Mouse (Mus musculus): ENCODE data around the gene Atp6v0e. TPM values are rescaled to one million over a fixed set of nuclear protein-coding genes. Genes with fewer than 3 reads are reported as not detected.

The Atp6v0e gene
- polyA plus RNA-seq, 1 experiment from 2014 or later, result 271 TPM

GRCm38 (mm10) chr17:26676616-26677376 lies 13.8 kb downstream of the Atp6v0e start:
- WGBS, result 2% methylated on average over 23 of the region's 26 CpGs
- no peaks in the 10 kb centered on the region for H3K36me3 ChIP-seq (ENCODE audit: insufficient read depth, low read length)
- peak overlapping the region; percentile 76 for H3K4me2 ChIP-seq (replicated peaks; ENCODE audit: low read depth, low read length)
- peak overlapping the region; percentile 92 for H3K27ac ChIP-seq (ENCODE audit: low read length)
- ATAC-seq (ENCODE audit: low FRiP score, low TSS enrichment), result peak; percentile 87
- H3K4me3 ChIP-seq (ENCODE audit: low read length), result peak overlapping the region; percentile 94
- no peaks in the 10 kb centered on the region for H3K9me3 ChIP-seq (ENCODE audit: low read length)
- H3K9ac ChIP-seq (replicated peaks; ENCODE audit: low read length), result peak overlapping the region; percentile 91
- H3K27me3 ChIP-seq (ENCODE audit: insufficient read depth, low read length), result no peaks in the 10 kb centered on the region
- peaks cover 15% of the 10 kb centered on the region for H3K4me1 ChIP-seq (ENCODE audit: insufficient read depth, low read length)

- no peak for ATAC-seq (ENCODE audit: low FRiP score, low TSS enrichment)
- Histone ChIP-seq H3K4me1 (ENCODE audit: insufficient read depth, low read length) (peaks cover 15% of the 10 kb centered on the region), H3K4me2 (replicated peaks; ENCODE audit: low read depth, low read length) (peak overlapping the region; percentile 76; the same call in 1 of the 2 replicates), H3K27me3 (ENCODE audit: insufficient read depth, low read length) (no peaks in the 10 kb centered on the region), H3K9ac (replicated peaks; ENCODE audit: low read length) (no peak overlapping the region; the same call in 1 of the 2 replicates), H3K4me3 (ENCODE audit: low read length) (no peak overlapping the region), H3K36me3 (ENCODE audit: insufficient read depth, low read length) (no peaks in the 10 kb centered on the region), H3K27ac (ENCODE audit: low read length) (peak overlapping the region; percentile 74; the same call in 1 of the 2 replicates), H3K9me3 (ENCODE audit: low read length) (no peaks in the 10 kb centered on the region)
- 80% methylated on average over 7 of the region's 7 CpGs for whole genome bisulfite sequencing
These were observed 14.9 kb downstream of the Atp6v0e start for GRCm38 (mm10) chr17:26677711-26678637.

- no peak for ATAC-seq (ENCODE audit: low FRiP score, low TSS enrichment)
- no peak overlapping the region for H3K9ac ChIP-seq (replicated peaks; ENCODE audit: low read length)
- no peaks in the 10 kb centered on the region for H3K9me3 ChIP-seq (ENCODE audit: low read length)
- WGBS, result 96% methylated on average over 6 of the region's 6 CpGs
- no peak overlapping the region for H3K4me2 ChIP-seq (replicated peaks; ENCODE audit: low read depth, low read length)
- H3K4me3 ChIP-seq (ENCODE audit: low read length), result no peak overlapping the region
- peaks cover 9% of the 10 kb centered on the region; the same call in 1 of the 2 replicates for H3K36me3 ChIP-seq (ENCODE audit: insufficient read depth, low read length)
- no peak overlapping the region for H3K27ac ChIP-seq (ENCODE audit: low read length)
- H3K4me1 ChIP-seq (ENCODE audit: insufficient read depth, low read length), result peaks cover 11% of the 10 kb centered on the region
- H3K27me3 ChIP-seq (ENCODE audit: insufficient read depth, low read length), result no peaks in the 10 kb centered on the region
These were observed 18.2 kb downstream of the Atp6v0e start for GRCm38 (mm10) chr17:26681276-26681675.

- ATAC-seq (ENCODE audit: low FRiP score, low TSS enrichment), result no peak
- Histone ChIP-seq H3K9ac (replicated peaks; ENCODE audit: low read length) (no peak overlapping the region), H3K27ac (ENCODE audit: low read length) (no peak overlapping the region), H3K9me3 (ENCODE audit: low read length) (no peaks in the 10 kb centered on the region), H3K27me3 (ENCODE audit: insufficient read depth, low read length) (no peaks in the 10 kb centered on the region), H3K4me1 (ENCODE audit: insufficient read depth, low read length) (no peaks in the 10 kb centered on the region), H3K36me3 (ENCODE audit: insufficient read depth, low read length) (peaks cover 9% of the 10 kb centered on the region; the same call in 1 of the 2 replicates), H3K4me2 (replicated peaks; ENCODE audit: low read depth, low read length) (no peak overlapping the region), H3K4me3 (ENCODE audit: low read length) (no peak overlapping the region)
- 83% methylated on average over 17 of the region's 17 CpGs for WGBS
These were observed 23.4 kb downstream of the Atp6v0e start for GRCm38 (mm10) chr17:26686334-26687000.

- ATAC-seq (ENCODE audit: low FRiP score, low TSS enrichment), result no peak
- Histone ChIP-seq H3K9ac (replicated peaks; ENCODE audit: low read length) (no peak overlapping the region), H3K9me3 (ENCODE audit: low read length) (no peaks in the 10 kb centered on the region), H3K4me2 (replicated peaks; ENCODE audit: low read depth, low read length) (no peak overlapping the region), H3K36me3 (ENCODE audit: insufficient read depth, low read length) (peaks cover 8% of the 10 kb centered on the region; the same call in 1 of the 2 replicates), H3K4me1 (ENCODE audit: insufficient read depth, low read length) (no peaks in the 10 kb centered on the region; the same call in 1 of the 2 replicates), H3K27ac (ENCODE audit: low read length) (no peak overlapping the region), H3K27me3 (ENCODE audit: insufficient read depth, low read length) (no peaks in the 10 kb centered on the region), H3K4me3 (ENCODE audit: low read length) (no peak overlapping the region)
- 78% methylated on average over 8 of the region's 8 CpGs for WGBS
These were observed 26.0 kb downstream of the Atp6v0e start for GRCm38 (mm10) chr17:26688795-26689735.

- H3K36me3 ChIP-seq (ENCODE audit: insufficient read depth, low read length), result peaks cover under 1% of the 10 kb centered on the region; the same call in 1 of the 2 replicates
- WGBS, result 89% methylated on average over 2 of the region's 2 CpGs
- no peak overlapping the region for H3K9ac ChIP-seq (replicated peaks; ENCODE audit: low read length)
- no peaks in the 10 kb centered on the region; the same call in 1 of the 2 replicates for H3K4me1 ChIP-seq (ENCODE audit: insufficient read depth, low read length)
- no peak for ATAC-seq (ENCODE audit: low FRiP score, low TSS enrichment)
- H3K4me3 ChIP-seq (ENCODE audit: low read length), result no peak overlapping the region
- no peak overlapping the region for H3K4me2 ChIP-seq (replicated peaks; ENCODE audit: low read depth, low read length)
- no peaks in the 10 kb centered on the region for H3K27me3 ChIP-seq (ENCODE audit: insufficient read depth, low read length)
- no peak overlapping the region for H3K27ac ChIP-seq (ENCODE audit: low read length)
- no peaks in the 10 kb centered on the region for H3K9me3 ChIP-seq (ENCODE audit: low read length)
These were observed 26.8 kb downstream of the Atp6v0e start for GRCm38 (mm10) chr17:26689810-26690209.

- no peak for ATAC-seq (ENCODE audit: low FRiP score, low TSS enrichment)
- WGBS, result 84% methylated on average over 5 of the region's 5 CpGs
These were observed 27.2 kb downstream of the Atp6v0e start for GRCm38 (mm10) chr17:26690236-26690635.

GRCm38 (mm10) chr17:26691110-26691509 lies 28.1 kb downstream of the Atp6v0e start:
- H3K4me3 ChIP-seq (ENCODE audit: low read length), result no peak overlapping the region
- 85% methylated on average over 7 of the region's 7 CpGs for WGBS
- no peaks in the 10 kb centered on the region for H3K9me3 ChIP-seq (ENCODE audit: low read length)
- no peak overlapping the region for H3K27ac ChIP-seq (ENCODE audit: low read length)
- H3K4me2 ChIP-seq (replicated peaks; ENCODE audit: low read depth, low read length), result no peak overlapping the region
- no peaks in the 10 kb centered on the region for H3K27me3 ChIP-seq (ENCODE audit: insufficient read depth, low read length)
- no peak for ATAC-seq (ENCODE audit: low FRiP score, low TSS enrichment)
- H3K9ac ChIP-seq (replicated peaks; ENCODE audit: low read length), result no peak overlapping the region
- H3K36me3 ChIP-seq (ENCODE audit: insufficient read depth, low read length), result no peaks in the 10 kb centered on the region
- no peaks in the 10 kb centered on the region; the same call in 1 of the 2 replicates for H3K4me1 ChIP-seq (ENCODE audit: insufficient read depth, low read length)

More at GRCm38 (mm10) chr17:26690236-26690635, 27.2 kb downstream of the Atp6v0e start:
- H3K4me3 ChIP-seq (ENCODE audit: low read length), result no peak overlapping the region
- no peak overlapping the region for H3K27ac ChIP-seq (ENCODE audit: low read length)
- no peaks in the 10 kb centered on the region for H3K9me3 ChIP-seq (ENCODE audit: low read length)
- H3K9ac ChIP-seq (replicated peaks; ENCODE audit: low read length), result no peak overlapping the region
- H3K4me2 ChIP-seq (replicated peaks; ENCODE audit: low read depth, low read length), result no peak overlapping the region
- H3K36me3 ChIP-seq (ENCODE audit: insufficient read depth, low read length), result no peaks in the 10 kb centered on the region
- H3K27me3 ChIP-seq (ENCODE audit: insufficient read depth, low read length), result no peaks in the 10 kb centered on the region
- no peaks in the 10 kb centered on the region; the same call in 1 of the 2 replicates for H3K4me1 ChIP-seq (ENCODE audit: insufficient read depth, low read length)
